Mouse (Mus musculus): ENCODE measurements around the gene Mrpl41. TPM values are rescaled to one million over a fixed set of nuclear protein-coding genes. Genes with fewer than 3 reads are reported as not detected.
A peak's percentile ranks its signal among the peaks of the same experiment; 100 is the strongest.
"Not testable (repeated sequence)": the region's sequence is repeated elsewhere in the genome, so short reads cannot be mapped to it uniquely, and the experiment has no call there.

Mrpl41 gene
- total RNA-seq, 2 experiments from 2014 or later: 84.0 to 86.9 TPM

DNA sequence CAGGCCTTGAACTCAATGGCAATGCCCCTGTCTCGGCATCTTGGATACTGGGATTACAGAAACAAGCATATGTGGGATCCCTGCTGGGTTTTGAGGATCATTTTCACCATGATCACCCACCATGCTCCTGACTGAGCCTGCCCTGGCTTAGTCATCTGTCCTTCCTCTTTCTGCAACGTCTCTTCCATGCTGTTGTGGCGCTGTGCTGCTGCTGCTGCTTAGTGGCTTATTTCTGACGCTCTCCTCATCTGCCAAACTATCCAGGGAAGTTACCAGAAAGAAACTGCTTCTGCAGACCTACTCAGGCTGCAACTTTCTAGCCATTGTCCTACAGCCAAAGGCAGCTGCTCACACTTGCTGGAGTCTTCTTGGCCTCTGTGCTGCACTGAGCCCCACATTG lies 4.5 kb downstream of the Mrpl41 start:
- Histone ChIP-seq H3K27ac (no peak overlapping the region), H3K4me3 (no peak overlapping the region)
- DNase-seq (ENCODE audit: low spot score in 2 of 2): no peak
- no peak for TF ChIP-seq CTCF (conservative IDR thresholded peaks at IDR 0.05)

DNA sequence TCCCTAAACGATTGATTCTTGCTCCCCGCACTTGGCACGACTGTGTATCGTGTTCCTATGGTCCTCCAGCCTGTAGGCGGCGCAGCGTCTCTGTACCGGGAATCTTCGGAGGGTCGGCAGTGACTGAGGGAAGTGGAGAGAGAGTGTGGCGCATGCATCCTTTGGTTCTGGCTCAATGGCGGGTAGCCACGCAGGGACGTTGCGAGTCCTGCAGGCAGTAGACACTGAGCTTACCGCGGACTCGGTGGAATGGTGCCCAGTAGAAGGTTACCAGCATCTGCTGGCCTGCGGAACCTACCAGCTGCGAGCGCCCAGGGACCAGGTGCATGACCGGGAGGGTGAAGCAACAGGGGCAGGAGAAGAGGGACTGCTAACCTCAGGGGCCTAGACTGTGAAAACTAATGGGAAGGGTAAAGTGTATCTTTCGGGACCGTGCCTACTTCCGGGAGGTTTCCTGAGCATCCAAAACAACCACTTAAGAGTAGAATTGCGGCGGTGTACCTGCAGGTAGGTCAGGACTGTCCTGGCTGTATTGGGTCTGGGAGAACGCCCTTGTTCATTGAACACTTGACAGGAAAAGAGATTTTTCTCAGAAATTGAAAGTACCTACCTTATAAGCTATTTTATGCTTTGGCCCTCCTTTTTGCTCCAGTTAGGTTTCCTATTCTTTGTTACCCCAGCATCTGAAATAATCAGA lies 12.4 kb downstream of the Mrpl41 start, which contains the start of gene Dph7:
Gene Dph7, plus strand, starts transcription at position 97 of the 697 bp plus-strand sequence.
- DNase-seq (ENCODE audit: low spot score in 2 of 2): peak; percentile 90 to 92
- peak; percentile 92 for TF ChIP-seq CTCF (conservative IDR thresholded peaks at IDR 0.05)
- Histone ChIP-seq H3K4me3 (peak within 1 kb of the TSS; percentile 90), H3K27ac (peak within 1 kb of the TSS; percentile 92)

DNA sequence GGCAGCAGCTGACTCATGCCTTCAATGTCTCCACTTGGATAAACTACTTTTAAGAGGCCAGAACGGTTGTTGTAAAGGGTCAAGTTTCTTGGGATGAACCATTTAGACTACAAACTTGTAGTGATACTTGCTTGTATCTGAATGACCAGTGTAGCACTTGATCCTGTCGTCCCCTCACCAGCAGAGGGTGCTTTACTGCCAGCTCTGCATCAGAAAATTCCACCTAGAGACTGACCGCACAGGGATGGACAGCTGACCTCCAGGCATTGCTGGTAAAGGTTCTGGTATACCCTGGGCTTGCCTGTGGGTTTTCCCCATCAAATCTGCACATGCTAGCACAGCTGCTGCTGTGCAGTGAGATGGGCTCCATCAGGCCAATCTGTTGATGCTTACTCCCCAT lies 14.0 kb downstream of the Mrpl41 start:
- TF ChIP-seq CTCF (conservative IDR thresholded peaks at IDR 0.05): peak; percentile 77
- Histone ChIP-seq H3K27ac (no peak overlapping the region), H3K4me3 (no peak overlapping the region)
- DNase-seq (ENCODE audit: low spot score in 2 of 2): no peak

DNA sequence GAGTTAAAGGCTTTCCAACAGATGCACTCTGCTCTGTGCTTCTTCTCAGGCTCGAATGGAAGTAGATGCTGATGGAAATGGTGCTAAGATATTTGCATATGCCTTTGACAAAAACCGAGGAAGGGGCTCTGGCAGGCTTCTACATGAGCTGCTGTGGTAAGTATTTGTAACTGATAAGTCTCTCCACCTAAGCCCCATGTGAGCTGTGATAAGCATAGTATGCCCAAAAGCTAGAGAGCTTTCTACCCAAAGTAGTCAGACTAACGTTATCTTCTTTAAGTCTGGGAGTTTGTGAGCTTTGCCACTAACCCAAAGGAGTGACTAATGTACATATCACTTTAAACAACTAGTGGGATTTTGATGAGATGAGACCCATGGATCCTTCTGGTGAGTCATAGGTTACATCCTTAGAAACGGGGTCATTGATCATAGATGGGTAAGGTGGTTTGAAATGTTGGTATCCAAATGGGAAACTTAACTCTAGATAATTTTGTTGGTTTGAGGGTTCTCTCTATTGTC lies 22.3 kb downstream of the Mrpl41 start:
- Histone ChIP-seq H3K27ac (no peak overlapping the region), H3K4me3 (no peak overlapping the region)
- no peak for DNase-seq (ENCODE audit: low spot score in 2 of 2)
- no peak for TF ChIP-seq CTCF (conservative IDR thresholded peaks at IDR 0.05)

DNA sequence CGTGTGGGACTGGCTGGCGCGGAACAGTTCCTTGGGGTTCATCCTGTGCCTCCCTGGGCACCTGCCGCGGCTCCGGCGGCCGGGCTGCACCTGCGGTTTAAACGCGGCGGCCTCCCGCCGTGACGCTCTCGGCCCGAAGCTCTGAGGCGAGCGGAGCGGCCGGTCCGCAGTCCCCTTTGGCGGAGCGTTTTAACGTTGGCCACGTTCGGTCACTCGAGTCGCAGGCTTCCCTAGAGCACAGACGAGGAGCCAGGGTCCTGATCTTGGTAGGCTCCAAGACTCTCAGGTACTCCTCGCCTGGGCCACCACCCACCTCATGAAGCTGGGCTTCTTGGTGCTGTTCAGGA lies 24.7 kb downstream of the Mrpl41 start:
- no peak for DNase-seq (ENCODE audit: low spot score in 2 of 2)
- TF ChIP-seq CTCF (conservative IDR thresholded peaks at IDR 0.05): no peak
- peak overlapping the region; percentile 77 for H3K27ac ChIP-seq
- H3K4me3 ChIP-seq: peak overlapping the region; percentile 86

DNA sequence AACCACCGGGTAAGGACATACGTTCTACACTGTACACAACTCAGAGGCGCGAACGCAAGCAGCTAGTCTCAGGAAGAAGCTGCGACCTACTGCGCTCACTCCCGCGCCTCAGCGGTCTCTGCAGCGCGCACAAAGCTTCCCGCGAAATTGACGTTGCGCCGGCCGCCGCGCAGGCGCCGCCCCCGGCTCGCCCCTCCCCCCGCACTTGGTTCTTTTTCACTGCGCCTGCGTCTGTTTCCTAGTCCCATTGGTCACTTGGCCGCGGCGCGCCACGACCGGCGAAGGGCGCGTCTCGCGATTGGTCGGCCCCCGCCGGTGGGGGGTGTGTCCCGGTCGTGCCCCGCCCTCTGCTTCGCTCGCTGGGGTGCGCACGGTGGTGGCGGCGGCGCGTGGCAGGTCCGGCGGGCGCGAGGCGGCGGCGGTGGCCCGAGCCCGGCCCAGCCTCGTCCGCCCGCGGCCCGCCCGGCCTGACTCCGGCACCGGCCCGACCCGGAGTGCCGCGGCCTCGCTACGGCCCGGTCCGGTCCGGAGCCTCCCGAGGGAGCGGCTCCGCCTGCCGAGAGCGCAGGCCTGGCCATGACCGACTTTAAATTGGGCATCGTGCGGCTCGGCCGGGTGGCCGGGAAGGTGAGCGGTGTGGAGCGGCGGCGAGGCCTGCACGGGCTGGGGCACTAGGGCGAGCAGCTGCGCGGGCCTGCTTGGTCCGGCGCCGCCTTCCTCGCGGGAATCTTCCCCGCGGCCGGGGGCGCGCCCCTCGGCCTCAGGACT lies 25.3 kb downstream of the Mrpl41 start, which contains the start of gene Zmynd19:
Gene Zmynd19, plus strand, starts transcription at position 372 of the 768 bp plus-strand sequence.
- peak within 1 kb of the TSS; percentile 77 for H3K27ac ChIP-seq
- peak; percentile 97 to 99 for DNase-seq (ENCODE audit: low spot score in 2 of 2)
- peak within 1 kb of the TSS; percentile 86 for H3K4me3 ChIP-seq
- no peak for TF ChIP-seq CTCF (conservative IDR thresholded peaks at IDR 0.05)

DNA sequence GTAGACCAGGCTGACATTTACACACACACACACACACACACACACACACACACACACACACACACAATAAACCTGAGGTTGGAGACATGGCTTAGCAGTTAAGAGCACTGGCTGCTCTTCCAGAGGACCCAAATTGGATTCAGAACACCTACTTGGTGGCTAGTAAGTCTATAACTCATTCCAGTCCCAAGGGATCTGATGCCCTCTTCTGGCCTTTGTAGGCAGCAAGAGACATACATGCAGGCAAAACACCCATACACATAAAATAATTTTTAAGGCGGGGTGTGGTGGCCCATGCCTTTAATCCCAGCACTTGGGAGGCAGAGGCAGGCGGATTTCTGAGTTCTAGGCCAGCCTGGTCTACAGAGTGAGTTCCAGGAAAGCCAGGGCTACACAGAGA lies 30.6 kb downstream of the Mrpl41 start:
- not testable (repeated sequence) for H3K27ac ChIP-seq, H3K4me3 ChIP-seq
- DNase-seq (ENCODE audit: low spot score in 2 of 2): peak in 1 of 2 experiments; percentile 35
- peak; percentile 65 for TF ChIP-seq CTCF (conservative IDR thresholded peaks at IDR 0.05)

DNA sequence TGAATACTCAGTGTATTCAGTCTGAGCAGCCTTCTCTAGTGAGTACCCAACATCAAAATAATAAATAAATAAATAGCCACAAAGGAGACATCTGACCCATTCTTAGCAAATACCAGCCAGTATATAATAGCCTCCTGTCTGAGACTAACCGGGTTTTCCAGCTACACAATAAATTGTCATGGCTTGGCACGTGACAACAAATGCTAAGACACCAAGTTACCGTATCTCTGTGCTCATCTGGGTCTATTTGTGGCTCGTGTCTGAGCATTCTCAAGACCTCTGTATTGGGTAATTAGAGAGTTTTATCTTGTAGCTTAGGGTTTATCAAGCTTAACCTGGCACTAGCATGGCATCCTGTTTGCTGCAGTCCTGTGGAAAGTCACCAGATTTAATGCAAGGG lies 32.8 kb downstream of the Mrpl41 start:
- H3K27ac ChIP-seq: no peak overlapping the region
- no peak for TF ChIP-seq CTCF (conservative IDR thresholded peaks at IDR 0.05)
- no peak for DNase-seq (ENCODE audit: low spot score in 2 of 2)
- H3K4me3 ChIP-seq: no peak overlapping the region

DNA sequence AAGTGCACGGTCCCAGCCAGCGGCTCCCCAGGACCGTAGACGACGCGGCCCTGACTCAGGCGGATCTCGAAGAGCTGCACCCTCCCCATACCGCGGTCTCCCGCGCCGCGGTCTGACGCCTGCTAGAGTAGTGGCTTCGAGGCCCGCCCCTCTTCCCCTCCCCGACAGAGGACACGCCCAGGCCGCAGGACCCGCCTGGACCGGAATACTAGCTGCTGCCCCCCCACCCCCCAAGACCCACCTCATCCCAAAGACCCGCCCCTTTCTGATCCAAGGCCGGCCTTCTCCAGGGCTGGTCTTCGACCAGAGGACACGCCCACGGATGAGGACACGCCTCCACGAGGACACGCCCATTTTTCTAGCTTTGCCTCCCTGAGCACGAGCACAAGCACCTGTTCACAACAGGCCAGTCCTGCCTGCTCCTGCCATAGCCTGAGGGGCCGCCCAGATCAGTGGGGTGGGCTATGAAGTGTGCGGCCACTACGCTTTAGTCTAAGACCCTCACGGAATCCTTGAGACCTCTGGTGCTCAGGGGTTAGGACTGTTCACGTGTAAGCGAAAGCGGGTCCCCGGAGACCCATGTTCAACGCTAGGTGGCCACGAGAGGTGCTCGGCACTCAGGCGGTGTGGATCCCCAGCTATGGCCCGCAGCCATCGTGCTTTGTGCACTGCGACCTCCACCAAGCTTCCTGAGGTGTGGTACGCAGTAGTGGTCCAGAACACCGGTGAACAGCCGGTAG lies 39.7 kb downstream of the Mrpl41 start, which contains the start of gene Arrdc1:
Gene Arrdc1, minus strand, starts transcription at position 196 of the 740 bp plus-strand sequence.
- peak; percentile 69 for TF ChIP-seq CTCF (conservative IDR thresholded peaks at IDR 0.05)
- Histone ChIP-seq H3K4me3 (peak within 1 kb of the TSS; percentile 74), H3K27ac (peak within 1 kb of the TSS; percentile 78)
- DNase-seq (ENCODE audit: low spot score in 2 of 2): peak; percentile 75 to 88

DNA sequence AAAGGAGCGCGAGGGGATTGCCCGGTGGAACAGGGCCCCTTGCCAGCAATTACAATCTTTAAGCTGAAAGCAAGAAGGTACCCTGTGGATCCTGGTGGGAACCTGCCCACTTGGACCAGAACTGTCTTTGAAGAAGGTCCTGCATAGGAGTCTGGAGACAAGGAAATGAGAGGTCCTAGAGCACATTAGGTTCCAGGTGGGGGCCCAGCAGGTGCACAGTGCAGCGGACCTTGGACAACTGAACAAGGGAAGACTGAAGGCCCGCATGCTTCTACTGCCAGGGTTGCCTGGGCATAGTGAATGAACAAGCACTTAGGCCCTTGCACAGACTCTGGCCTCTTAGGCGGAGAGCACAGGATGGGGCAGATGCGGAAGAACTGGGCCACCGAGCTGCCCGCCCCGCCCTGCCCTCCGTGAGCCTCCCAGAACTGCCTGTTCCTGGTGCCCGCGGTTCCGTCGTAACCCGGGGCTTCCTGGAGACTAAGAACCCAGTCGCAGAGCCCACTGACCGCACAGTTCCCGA lies 40.4 kb downstream of the Mrpl41 start:
- no peak for DNase-seq (ENCODE audit: low spot score in 2 of 2)
- peak overlapping the region; percentile 78 for H3K27ac ChIP-seq
- H3K4me3 ChIP-seq: peak overlapping the region; percentile 74
- no peak for TF ChIP-seq CTCF (conservative IDR thresholded peaks at IDR 0.05)

DNA sequence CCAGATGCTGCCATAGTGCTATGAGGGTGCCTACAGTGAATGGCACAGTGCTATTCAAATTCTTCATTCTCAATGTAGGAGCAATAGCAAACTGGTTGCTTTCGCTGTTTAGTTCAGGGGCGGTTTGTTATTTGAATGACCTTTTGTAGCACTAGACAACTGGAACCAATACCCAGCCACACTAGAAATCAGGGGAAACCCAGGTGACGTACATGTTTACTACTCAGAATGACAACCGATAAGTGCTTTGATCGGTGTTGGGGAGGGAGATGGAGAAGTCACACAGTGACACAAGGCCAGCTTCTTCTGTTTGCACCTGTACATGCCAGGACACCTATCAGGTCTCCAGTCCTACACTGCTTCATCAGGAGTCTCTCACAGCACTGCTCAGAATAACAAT lies 45.3 kb downstream of the Mrpl41 start:
- H3K4me3 ChIP-seq: no peak overlapping the region
- no peak overlapping the region for H3K27ac ChIP-seq
- no peak for TF ChIP-seq CTCF (conservative IDR thresholded peaks at IDR 0.05)
- no peak for DNase-seq (ENCODE audit: low spot score in 2 of 2)

DNA sequence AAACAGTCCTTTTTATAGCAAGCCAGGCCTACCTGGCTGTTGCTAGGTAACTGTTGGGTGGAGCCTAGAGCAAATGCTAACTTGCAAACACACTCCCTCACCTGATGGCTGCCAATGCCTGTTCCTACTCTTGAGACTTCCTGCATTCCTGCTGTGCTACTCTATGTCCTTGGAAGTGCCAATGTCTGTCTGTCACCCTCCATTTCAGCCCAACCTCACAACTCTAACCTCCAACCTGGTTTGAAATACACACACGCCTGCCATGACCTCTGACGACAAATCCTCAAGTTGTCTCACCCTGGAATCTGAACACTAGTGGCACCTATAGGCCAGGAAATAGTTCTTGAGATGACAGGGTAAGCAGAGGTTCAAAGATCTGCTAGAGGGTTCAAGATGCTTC lies 45.8 kb downstream of the Mrpl41 start:
- H3K27ac ChIP-seq: no peak overlapping the region
- no peak for TF ChIP-seq CTCF (conservative IDR thresholded peaks at IDR 0.05)
- H3K4me3 ChIP-seq: no peak overlapping the region
- DNase-seq (ENCODE audit: low spot score in 2 of 2): no peak

All from layer of hippocampus, adult 2 months (tissue).